Mouse (Mus musculus): ENCODE measurements around the gene Akip1. TPM values are rescaled to one million over a fixed set of nuclear protein-coding genes. Genes with fewer than 3 reads are reported as not detected.

Gene Akip1
- polyA plus RNA-seq, 1 experiment: 29.0 TPM

DNA sequence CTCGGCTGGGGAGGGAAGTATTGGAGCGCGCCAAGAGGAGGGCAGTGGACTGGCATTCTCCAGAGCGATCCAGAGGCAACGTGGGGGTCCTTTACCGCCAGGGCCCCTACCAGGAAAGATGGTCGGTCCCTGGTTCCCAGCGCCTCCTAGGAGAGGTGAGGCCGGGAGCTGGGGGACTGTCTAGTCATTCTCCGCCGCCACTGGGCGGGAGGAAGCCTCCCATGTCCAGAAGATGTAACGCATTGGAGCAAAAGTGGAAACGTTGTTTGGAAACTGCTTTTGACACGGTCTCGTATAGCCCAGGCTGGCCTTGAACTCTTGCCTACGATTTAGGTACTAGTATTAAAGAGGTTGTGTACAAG, 507 bp downstream of the Akip1 start:
- Histone ChIP-seq H3K4me1 (ENCODE audit: control insufficient read depth, insufficient read depth, low read length) (peaks cover 39% of the 10 kb centered on the region), H3K27ac (ENCODE audit: insufficient read depth, low read depth, low read length) (peak overlapping the region; percentile 68), H3K4me3 (ENCODE audit: insufficient read depth, low read length) (peak overlapping the region; percentile 94)
- TF ChIP-seq CTCF (IDR thresholded peaks at IDR 0.05; ENCODE audit: low read depth, low read length) (no peak), POLR2A (IDR thresholded peaks at IDR 0.05; ENCODE audit: borderline replicate concordance, low read depth, low read length) (no peak)

DNA sequence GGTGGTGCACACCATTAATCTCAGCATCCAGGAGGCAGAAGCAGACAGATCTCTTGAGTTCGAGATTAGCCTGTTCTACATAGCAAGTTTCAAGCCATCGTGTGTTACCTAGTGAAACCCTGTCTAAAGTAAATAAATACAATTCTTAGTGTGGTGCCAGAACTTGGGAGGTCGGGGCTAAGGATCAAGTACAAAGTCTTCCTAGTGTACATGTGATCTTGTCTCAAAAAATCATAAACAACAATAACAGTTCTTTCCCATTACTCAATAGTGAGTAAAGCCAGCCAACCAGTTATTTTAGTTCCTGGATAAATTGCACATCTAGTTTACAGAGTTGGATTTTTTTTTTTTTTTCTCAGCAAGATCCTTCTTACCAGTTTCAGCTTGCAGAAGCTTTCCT, 971 bp downstream of the Akip1 start:
- H3K27ac ChIP-seq (ENCODE audit: insufficient read depth, low read depth, low read length): 0 out of 2 replicates have a peak overlapping the region, but pooled peaks have one; percentile 24
- peaks cover 39% of the 10 kb centered on the region for H3K4me1 ChIP-seq (ENCODE audit: control insufficient read depth, insufficient read depth, low read length)
- TF ChIP-seq CTCF (IDR thresholded peaks at IDR 0.05; ENCODE audit: low read depth, low read length): no peak
- TF ChIP-seq POLR2A (IDR thresholded peaks at IDR 0.05; ENCODE audit: borderline replicate concordance, low read depth, low read length): no peak
- H3K4me3 ChIP-seq (ENCODE audit: insufficient read depth, low read length): peak overlapping the region; percentile 94

DNA sequence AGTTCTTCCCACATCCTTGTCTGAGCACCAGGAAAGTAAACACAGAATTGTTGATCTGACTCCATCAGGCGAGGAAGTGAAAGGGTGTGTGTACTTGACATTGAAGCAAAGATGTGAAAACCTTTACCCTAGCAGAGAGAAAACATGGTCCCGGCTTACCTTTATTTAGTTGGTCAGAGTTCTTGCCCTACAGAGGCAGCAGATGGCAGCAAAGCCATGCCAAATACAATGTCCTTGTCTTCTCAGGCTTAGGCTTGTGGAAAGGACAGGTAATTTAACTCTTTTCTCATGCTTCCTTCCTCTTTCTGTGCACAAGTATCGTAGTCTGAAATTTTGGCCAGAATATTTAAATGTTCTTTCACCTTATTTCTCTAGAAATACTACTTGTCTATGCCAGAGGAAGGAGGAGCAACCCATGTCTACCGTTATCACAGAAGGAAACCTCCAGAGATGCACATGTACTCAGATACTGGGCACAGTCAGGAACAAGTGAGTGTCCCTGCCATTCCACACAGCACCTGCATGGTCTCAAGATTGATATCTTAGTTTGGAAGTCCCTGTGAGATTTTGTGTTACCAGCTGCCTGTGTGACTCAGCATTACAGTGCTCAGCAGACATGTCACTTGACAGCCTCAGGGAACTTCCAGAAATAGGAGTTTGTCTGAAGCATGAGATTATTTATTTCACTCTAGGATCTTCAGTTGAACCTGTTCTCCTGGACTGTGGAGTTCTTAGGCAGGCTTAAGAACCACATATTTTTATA, 3.7 kb downstream of the Akip1 start:
- no peak for TF ChIP-seq CTCF (IDR thresholded peaks at IDR 0.05; ENCODE audit: low read depth, low read length)
- no peak for TF ChIP-seq POLR2A (IDR thresholded peaks at IDR 0.05; ENCODE audit: borderline replicate concordance, low read depth, low read length)
- Histone ChIP-seq H3K27ac (ENCODE audit: insufficient read depth, low read depth, low read length) (peak overlapping the region; percentile 61), H3K4me1 (ENCODE audit: control insufficient read depth, insufficient read depth, low read length) (peaks cover 39% of the 10 kb centered on the region), H3K4me3 (ENCODE audit: insufficient read depth, low read length) (no peak overlapping the region)

DNA sequence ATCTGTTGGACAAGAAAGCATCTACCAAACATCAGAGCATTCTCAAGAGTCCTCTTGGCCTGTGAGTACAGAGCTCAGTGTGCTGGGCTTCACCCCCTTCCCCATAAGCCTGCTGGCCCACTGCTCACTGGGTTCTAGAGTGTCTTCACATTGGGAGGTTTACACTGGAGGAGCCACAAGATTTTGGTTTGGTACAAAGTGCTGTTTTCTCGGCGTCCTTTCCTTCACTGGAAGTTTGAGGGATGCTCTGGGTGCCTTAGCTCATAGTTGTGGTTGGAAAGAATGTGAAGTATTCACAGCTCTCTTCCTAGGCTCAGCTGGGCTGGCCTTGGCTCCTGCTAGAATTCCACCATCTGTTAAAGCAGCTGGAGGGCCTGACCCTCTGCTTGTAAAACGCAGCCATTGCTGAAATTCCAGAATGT, 5.5 kb downstream of the Akip1 start:
- TF ChIP-seq CTCF (IDR thresholded peaks at IDR 0.05; ENCODE audit: low read depth, low read length): no peak
- no peak for TF ChIP-seq POLR2A (IDR thresholded peaks at IDR 0.05; ENCODE audit: borderline replicate concordance, low read depth, low read length)
- no peak overlapping the region for H3K27ac ChIP-seq (ENCODE audit: insufficient read depth, low read depth, low read length)
- peaks cover 42% of the 10 kb centered on the region for H3K4me1 ChIP-seq (ENCODE audit: control insufficient read depth, insufficient read depth, low read length)
- H3K4me3 ChIP-seq (ENCODE audit: insufficient read depth, low read length): no peak overlapping the region

DNA sequence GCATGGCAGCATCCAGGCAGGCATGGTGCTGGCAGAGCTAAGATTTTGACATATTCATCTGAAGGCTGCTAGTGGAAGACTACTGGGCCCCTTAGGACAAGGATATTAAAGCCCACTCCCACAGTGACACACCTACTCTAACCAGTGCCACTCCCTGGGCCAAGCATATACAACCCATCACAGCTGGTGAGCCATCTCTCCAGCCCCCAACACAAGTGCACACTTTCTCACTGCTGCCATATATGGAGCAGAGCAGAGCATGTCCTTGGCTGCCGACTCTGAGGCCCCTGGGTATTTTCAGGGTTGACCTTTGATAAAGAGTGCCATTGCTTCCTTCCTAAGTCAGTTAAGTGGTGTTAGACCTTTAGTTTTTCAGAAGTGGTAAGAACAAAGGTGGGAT, 6.6 kb downstream of the Akip1 start:
- Histone ChIP-seq H3K4me1 (ENCODE audit: control insufficient read depth, insufficient read depth, low read length) (peaks cover 38% of the 10 kb centered on the region), H3K27ac (ENCODE audit: insufficient read depth, low read depth, low read length) (no peak overlapping the region), H3K4me3 (ENCODE audit: insufficient read depth, low read length) (no peak overlapping the region)
- TF ChIP-seq CTCF (IDR thresholded peaks at IDR 0.05; ENCODE audit: low read depth, low read length) (no peak), POLR2A (IDR thresholded peaks at IDR 0.05; ENCODE audit: borderline replicate concordance, low read depth, low read length) (no peak)

DNA sequence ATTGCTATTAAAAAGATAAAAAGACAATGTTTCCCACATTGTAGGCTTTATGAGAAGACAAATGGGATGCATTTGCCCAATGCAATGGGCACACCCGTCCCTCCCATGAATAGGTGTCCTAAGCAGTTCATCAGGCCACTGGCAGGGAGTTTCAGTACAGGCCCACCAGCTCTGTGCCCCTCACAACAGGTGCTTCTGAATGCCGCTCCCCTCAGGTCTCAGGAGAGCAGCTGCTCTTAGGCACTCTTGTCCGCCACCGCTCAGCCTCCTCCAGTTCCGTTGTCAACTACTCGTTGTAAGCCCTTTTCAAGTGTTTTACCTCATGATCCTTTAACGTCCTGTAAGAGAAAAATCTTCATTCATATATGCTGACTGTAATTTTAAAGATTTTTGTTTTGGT, 8.7 kb downstream of the Akip1 start:
- no peak for TF ChIP-seq POLR2A (IDR thresholded peaks at IDR 0.05; ENCODE audit: borderline replicate concordance, low read depth, low read length)
- TF ChIP-seq CTCF (IDR thresholded peaks at IDR 0.05; ENCODE audit: low read depth, low read length): no peak
- no peak overlapping the region for H3K27ac ChIP-seq (ENCODE audit: insufficient read depth, low read depth, low read length)
- no peak overlapping the region for H3K4me3 ChIP-seq (ENCODE audit: insufficient read depth, low read length)
- H3K4me1 ChIP-seq (ENCODE audit: control insufficient read depth, insufficient read depth, low read length): peaks cover 24% of the 10 kb centered on the region

DNA sequence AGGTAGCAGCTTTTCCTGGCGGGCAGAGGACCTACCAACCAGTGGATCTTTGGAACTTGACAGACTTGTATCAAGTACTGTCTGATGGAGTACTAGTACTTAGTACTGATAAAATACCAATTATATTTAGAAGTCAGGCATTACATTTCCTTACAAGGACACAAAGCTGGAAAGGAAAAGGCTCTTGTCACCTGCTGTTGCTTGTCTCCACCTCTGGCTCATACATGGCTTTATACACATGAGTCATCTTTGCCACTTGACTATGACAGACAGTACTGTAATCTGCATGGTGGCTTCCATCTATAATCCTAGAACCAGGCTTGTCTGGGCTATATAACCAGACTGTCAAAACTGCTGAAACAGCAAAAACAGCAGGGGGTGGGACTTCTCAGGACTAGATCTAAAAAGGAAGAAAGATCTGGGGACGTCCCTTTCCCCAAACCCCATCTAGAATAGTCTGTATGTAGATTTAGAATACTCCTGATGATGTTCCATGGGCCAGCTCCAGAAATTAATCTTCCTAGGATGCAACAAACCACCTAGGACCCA, 10.0 kb downstream of the Akip1 start:
- TF ChIP-seq POLR2A (IDR thresholded peaks at IDR 0.05; ENCODE audit: borderline replicate concordance, low read depth, low read length) (no peak), CTCF (IDR thresholded peaks at IDR 0.05; ENCODE audit: low read depth, low read length) (no peak)
- Histone ChIP-seq H3K27ac (ENCODE audit: insufficient read depth, low read depth, low read length) (no peak overlapping the region), H3K4me1 (ENCODE audit: control insufficient read depth, insufficient read depth, low read length) (peaks cover 14% of the 10 kb centered on the region), H3K4me3 (ENCODE audit: insufficient read depth, low read length) (no peak overlapping the region)

DNA sequence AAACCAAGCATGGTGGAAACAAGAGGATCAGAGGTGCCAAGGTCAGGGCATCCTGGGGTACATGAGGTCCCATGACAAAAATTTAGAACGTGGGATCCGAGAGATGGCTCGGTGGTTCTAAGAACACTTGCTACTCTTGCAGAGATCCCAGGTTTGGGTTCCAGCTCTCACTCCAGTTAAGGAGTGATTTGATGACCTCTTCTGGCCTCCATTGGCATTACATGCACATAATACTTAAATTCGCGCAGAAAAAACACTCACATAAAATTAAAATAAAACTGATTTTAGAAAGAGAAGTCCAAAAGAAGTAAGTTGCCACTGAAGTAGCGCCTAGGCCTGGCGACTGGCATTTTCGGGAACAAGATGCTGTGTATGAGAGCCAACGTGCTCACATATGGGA, 15.8 kb downstream of the Akip1 start:
- no peak overlapping the region for H3K27ac ChIP-seq (ENCODE audit: insufficient read depth, low read depth, low read length)
- 0 out of 2 replicates have a peak, but pooled peaks have one; percentile 15 for TF ChIP-seq CTCF (IDR thresholded peaks at IDR 0.05; ENCODE audit: low read depth, low read length)
- no peak for TF ChIP-seq POLR2A (IDR thresholded peaks at IDR 0.05; ENCODE audit: borderline replicate concordance, low read depth, low read length)
- no peak overlapping the region for H3K4me3 ChIP-seq (ENCODE audit: insufficient read depth, low read length)
- peaks cover 8% of the 10 kb centered on the region for H3K4me1 ChIP-seq (ENCODE audit: control insufficient read depth, insufficient read depth, low read length)

DNA sequence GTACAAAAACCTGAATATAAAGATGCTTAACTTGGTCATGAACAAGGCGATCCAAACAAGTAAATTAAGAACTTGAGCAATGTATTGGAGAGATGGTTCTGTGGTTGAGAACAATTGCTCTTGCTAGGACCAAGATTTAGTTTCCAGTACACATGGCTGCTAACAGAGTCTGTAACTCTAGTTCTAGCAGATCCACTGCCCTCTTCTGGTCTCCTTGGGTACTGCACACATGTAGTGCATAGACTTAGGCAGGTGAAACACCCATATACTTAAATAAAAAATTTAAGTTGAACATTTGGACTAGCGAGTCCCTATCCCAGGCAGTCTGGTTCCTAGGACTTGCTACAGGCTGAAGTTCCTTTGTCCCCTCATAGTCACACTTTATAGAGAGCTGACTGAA, 19.1 kb downstream of the Akip1 start:
- H3K4me3 ChIP-seq (ENCODE audit: insufficient read depth, low read length): no peak overlapping the region
- TF ChIP-seq CTCF (IDR thresholded peaks at IDR 0.05; ENCODE audit: low read depth, low read length): no peak
- TF ChIP-seq POLR2A (IDR thresholded peaks at IDR 0.05; ENCODE audit: borderline replicate concordance, low read depth, low read length): no peak
- no peak overlapping the region for H3K27ac ChIP-seq (ENCODE audit: insufficient read depth, low read depth, low read length)
- peaks cover 23% of the 10 kb centered on the region for H3K4me1 ChIP-seq (ENCODE audit: control insufficient read depth, insufficient read depth, low read length)

DNA sequence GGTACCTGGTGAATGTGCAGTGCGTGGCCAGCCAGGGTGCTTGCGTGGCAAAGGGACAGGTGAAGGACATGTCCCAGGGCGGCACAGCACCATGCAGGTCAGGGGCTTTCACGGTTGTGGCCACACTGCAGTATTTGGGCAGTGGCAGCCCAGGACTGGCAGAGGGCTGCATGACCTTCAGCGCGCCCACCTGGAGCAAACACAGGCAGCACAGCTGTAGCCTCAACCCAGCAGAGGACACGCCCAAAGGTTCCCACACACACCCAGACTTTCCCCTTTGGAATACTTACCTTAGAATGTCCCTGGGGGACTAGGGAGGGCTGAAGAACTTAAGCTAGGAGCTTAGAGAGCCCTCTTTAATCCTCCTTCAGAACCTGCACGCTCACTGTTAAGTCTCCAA, 19.6 kb downstream of the Akip1 start:
- Histone ChIP-seq H3K27ac (ENCODE audit: insufficient read depth, low read depth, low read length) (no peak overlapping the region), H3K4me3 (ENCODE audit: insufficient read depth, low read length) (no peak overlapping the region), H3K4me1 (ENCODE audit: control insufficient read depth, insufficient read depth, low read length) (peaks cover 23% of the 10 kb centered on the region)
- TF ChIP-seq CTCF (IDR thresholded peaks at IDR 0.05; ENCODE audit: low read depth, low read length): no peak
- TF ChIP-seq POLR2A (IDR thresholded peaks at IDR 0.05; ENCODE audit: borderline replicate concordance, low read depth, low read length): no peak

Measured in bone marrow macrophage, adult 2 months (primary cell).